Mouse (Mus musculus): Measurements from ENCODE around the gene Stard3.

Stard3 gene

DNA sequence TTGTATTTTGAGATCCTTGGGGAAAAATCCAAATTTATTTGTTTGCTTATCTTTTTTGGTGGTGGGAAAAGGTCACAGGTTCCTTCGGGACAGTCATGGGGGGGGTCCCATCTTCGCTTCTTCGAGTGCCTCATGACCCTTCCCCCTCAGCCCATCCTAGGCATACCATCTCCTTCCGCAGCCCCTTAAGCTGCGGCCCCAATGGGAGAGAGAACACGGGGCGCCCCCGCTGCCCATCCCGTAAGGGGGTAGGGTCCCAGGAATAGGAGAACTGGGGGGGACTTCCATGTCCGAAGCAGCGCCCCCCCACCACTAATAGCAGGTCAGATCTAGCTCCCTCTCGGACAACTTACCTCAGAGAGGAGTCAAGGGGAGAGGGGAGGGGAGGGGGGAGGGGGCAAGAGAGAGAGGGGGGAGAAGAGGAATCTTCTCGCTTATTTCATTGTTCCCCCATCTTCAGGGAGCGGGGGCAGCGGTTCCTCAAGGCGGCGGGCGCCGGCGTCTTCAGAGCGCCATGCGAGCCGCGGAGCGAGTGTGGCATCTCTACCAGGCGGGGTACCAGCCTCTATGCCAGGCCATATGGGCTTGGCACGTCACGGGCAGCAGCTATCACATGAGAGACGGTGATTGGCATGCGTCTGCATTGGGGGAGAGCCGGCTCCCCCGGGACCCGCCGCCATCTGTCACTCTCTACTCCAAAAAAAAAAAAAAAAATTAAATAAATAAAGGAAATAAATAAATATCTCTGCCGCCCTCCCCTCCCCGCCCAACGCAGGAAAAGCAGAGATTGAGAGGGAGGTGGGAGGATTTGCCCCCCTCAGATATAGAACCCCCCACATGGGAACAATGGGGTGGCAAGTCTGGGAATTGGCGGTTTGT is 28.8 kb upstream of the Stard3 start, which contains the start of gene Neurod2:
Gene Neurod2 (minus strand): TSS at position 568 of the 879 bp plus-strand sequence.
- DNase-seq (ENCODE audit: low spot score in 2 of 2): peak in 1 of 2 experiments; percentile 87

DNA sequence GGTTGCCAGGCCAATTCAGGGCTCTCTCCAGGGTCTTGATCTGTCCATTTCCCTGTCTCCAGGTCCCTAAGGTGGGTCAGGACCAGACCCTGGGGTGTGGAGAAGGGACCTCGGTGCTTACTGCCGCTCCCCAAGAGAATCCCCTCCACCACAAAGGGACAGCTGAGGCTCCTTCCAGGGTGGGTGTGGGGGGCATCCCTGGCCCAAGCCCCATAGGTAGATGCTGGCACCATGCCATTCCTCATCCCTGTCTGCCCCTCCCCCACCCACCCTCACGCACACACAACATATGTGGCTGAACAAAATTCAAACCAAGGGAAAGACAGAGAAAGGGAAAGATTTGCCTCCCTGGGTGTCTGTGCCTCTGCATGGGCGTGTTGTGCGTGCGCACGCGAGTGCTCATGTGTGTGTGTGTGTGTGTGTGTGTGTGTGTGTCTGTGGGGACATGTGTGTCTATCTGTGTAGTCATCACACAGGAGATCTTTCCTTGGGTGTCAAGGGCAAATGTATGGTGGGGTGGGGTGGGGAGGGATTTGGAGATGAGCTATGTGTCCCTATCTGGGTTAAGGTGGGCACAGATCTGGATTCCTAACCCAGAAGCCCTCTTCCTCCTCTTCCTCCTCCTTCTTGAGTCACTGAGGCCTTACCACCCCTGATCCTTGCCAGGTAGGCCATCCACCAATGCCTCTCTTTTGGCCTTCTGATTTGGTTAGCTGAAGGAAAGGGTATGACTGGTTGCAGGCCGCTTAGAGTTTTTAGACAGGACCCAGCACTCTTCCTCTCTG is 28.0 kb upstream of the Stard3 start:
- peak in 1 of 2 experiments; percentile 44 for DNase-seq (ENCODE audit: low spot score in 2 of 2)

DNA sequence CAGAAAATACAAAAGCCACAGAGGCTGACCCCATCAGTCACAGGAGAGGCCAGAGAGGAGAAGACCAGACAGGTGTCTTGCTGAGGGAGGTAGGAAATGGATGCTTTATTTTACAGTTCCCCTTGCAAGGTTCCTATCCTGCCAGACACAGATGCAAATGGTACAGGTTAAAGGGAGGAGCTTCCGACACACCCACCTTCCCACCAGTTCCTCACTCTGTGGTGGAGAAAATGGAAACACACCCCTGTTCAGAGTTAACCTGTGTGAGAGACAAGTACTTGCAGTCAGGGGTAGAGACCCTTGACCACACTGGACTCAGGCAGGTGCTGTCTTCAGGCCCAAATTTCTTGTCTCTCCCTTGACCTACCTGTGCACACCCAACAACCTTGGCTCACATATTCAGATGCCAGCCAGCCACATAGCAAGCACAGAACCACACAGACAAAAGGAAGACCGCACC is 27.4 kb upstream of the Stard3 start:
- no peak for DNase-seq (ENCODE audit: low spot score in 2 of 2)

DNA sequence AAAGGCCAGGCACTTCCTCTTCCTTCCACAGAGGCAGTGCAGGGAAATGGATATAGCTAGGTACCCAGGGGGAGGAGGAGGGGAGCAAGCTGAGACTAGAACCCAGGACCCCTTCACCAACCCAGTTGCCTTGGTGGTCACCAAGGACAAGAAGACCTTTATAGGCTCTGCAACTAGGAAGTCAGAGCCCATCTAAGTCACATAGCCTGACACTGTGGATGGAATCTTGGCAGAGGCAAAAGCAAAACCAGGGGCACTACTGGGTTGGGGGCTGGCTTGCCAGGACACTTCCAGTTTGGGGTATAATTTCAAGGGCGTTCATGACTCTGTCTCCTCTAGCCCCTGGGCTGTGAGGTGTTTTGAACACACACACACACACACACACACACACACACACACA is 26.8 kb upstream of the Stard3 start:
- no peak for DNase-seq (ENCODE audit: low spot score in 2 of 2)

- DNase-seq (ENCODE audit: low spot score in 2 of 2): no peak
These were observed 26.0 kb upstream of the Stard3 start for GRCm38 (mm10) chr11:98332186-98332585.

DNA sequence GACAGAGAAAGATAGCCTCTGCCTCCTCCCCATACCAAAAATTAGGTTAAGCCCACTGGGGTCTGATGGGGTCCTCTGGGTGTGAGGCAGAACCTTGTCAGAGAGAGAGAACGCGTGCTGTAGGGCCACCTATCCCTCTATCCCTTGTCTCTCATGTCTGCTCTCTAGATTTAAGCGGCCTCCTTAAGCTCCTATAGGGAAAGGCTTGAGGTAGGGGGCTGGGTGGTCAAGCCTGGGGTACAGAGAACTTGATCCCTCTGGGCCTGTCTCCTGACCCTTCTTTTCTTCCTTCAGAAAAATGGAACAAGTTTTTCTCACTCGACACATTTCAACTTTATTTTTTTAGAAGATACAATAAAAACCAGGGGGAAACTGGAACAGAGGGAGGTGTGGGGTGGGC is 25.3 kb upstream of the Stard3 start:
- DNase-seq (ENCODE audit: low spot score in 2 of 2): no peak

GRCm38 (mm10) chr11:98333263-98333696 is 24.9 kb upstream of the Stard3 start:
- DNase-seq (ENCODE audit: low spot score in 2 of 2): no peak

- peak in 1 of 2 experiments; percentile 66 for DNase-seq (ENCODE audit: low spot score in 2 of 2)
These were observed 24.0 kb upstream of the Stard3 start for GRCm38 (mm10) chr11:98333981-98334741.

- DNase-seq (ENCODE audit: low spot score in 2 of 2): no peak
These were observed 22.9 kb upstream of the Stard3 start for GRCm38 (mm10) chr11:98335250-98335649.

DNA sequence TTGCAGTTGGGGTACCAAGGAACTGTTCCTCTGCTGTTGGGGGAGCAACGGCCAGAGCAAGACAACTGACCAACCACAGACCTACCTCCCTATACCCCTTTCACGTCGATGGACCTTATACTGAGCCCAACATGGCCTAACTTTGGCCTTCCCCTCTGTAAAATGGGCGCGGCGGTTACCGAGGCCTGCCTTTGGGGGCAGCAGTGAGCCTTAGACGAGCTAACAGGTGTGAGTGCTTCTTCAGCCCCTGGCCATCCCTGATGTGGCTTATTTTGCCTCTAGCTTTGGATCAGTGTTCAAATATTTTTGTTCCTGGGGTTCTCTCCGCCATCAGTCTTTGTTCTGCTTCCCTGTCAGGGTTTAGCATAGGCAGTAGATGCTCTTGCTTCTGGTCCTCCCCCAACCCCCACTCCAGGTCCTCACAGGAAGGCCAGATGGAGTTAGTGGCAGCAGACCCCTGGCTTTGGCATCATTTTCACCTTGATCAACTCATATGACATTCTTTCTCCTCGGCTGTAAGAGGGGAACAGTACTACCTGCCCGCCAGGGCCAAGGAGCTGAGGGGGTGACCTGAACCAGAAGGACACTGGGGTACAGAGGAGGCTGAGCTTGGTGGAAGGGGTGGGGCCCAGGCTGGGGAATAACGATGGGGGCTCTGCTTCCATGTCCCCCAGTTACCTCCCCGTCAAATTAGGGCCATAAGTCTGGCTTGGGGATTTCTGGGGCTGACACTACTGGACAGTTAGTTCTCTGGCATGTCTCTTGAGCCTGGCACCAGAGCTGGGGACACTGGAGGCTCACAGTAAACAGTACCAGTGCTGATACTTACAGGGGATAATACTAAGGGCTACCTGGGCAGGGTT is 21.7 kb upstream of the Stard3 start:
- no peak for DNase-seq (ENCODE audit: low spot score in 2 of 2)

- peak in 1 of 2 experiments; percentile 81 for DNase-seq (ENCODE audit: low spot score in 2 of 2)
These were observed 19.6 kb upstream of the Stard3 start for GRCm38 (mm10) chr11:98338507-98338961.

DNA sequence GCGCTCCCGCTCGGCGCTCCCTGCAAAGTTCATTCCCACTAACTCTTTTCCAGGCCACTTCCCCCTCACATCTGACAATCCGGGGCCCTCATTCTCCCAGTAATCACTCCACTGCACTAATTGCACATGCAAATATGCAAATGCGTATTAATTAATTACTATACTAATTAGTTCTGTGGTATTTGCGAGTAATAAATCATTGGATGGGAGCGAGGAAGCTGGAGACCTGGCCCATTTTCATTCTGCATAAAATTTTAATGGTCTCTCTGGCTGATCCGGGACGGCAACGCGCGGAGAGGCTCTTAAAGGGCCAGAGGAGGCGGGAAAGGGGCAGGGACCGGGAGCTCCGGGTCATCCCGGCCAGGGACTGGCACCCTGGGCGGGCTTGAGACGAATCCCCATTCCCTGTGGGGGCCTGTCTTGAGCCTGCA is 19.1 kb upstream of the Stard3 start:
- no peak for DNase-seq (ENCODE audit: low spot score in 2 of 2)

DNA sequence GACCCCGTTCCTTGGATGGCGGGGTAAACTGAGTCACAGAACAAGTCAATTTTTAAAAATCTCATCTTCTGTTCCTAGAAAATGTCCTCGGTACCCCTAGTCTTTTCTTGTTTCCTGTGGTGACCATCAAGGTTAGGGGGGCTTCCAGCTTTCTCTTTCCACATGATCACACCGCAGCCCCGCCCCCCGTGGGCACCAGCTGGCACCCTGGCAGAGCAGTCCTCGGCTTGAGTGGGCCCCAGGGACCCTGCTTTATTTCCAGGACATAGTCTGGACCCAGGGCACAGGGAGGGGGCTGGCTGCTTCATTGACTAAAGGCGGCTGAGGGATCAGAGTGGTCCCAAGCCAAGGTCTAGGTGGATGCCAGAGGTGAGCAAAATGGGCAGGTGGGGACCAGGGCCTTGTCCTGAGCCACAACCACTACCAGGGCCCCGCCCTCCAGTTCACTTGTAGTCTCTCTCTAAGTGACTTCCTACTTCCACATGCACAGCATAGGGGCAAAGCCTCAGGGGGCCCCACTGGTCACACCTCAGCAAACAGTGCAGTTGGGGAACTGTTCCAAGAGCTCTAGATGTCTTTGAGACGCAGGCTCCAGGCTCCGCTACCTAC is 18.4 kb upstream of the Stard3 start:
- DNase-seq (ENCODE audit: low spot score in 2 of 2): peak in 1 of 2 experiments; percentile 57

DNA sequence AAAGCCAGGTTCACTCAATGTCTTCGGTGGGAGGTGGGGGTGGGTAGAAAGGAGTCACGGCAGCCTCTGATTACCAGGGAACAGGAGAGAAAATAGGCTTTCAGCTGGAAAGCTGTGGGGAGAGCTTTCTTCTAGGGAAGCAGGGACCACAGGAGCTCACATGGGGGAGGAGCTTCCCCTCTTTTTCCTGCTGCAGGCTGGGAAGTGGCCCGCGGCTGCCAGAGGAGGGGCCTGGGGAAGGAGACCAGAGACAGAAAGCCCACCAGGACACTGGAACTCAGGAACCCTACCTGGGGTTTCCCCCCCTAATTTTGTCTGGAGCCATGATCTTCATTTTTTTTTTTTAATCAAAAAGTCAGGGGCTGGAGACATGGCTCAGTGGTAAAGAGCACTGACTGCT is 17.6 kb upstream of the Stard3 start:
- no peak for DNase-seq (ENCODE audit: low spot score in 2 of 2)

DNA sequence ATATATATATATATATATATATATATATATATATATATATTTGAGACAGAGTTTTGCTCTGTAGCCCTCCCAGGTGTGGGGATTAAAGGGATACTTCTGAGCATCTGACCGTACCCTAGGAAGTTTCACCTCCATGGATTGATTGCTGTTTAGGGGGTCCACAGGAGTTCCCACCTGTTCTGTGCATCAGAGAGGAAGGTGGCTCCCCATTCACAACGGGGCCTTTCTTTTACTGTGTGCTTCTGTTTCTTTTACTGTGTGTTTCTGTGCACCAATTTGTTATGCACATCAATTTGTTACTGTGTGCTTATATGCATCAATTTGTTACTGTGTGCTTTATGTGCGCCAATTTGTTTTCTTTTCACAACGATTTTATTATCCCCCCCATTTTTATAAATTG is 17.0 kb upstream of the Stard3 start:
- DNase-seq (ENCODE audit: low spot score in 2 of 2): no peak

- DNase-seq (ENCODE audit: low spot score in 2 of 2): peak; percentile 97 to 99
These were observed 15.9 kb upstream of the Stard3 start for GRCm38 (mm10) chr11:98342000-98342945.

- peak; percentile 82 to 90 for DNase-seq (ENCODE audit: low spot score in 2 of 2)
These were observed 12.9 kb upstream of the Stard3 start for GRCm38 (mm10) chr11:98345253-98345652.

DNA sequence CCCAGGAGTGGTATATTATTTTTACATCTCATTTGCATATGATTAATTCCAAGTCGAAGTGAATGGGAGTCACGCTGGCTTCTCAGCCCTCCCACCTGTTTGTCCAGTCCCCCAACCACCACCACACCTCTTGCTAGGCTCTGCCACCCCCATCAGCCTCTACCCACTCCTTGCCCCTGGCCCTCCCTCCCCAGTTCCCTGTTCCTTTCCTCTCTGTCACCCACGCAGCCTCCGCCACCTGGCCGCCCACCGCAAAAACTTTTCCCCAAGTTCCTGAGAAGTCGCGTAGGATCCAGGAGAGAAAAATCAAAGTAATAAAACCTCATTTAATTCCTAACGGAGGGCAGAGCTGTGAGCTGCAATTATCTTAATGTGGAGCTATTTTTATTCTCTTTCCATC is 12.0 kb upstream of the Stard3 start:
- DNase-seq (ENCODE audit: low spot score in 2 of 2): no peak
